Mouse (Mus musculus) liver, embryonic 12.5 days (tissue): Measurements from ENCODE around the gene Igsf3. TPM values are rescaled to one million over a fixed set of nuclear protein-coding genes. Genes with fewer than 3 reads are reported as not detected.

ENCODE experiments used
- ATAC-seq: fragments of 200-750 bp; cut with Nextera tagmentation; 2 replicates; pipeline ENCODE4 v1.8.0; 2017; ENCODE audit warnings: moderate number of reproducible peaks, mild to moderate bottlenecking, moderate library complexity
- H3K27ac ChIP-seq: fragments of 300-500 bp; sonication (generic); 2 replicates; pipeline ENCODE4 v1.5.1; 2016; ENCODE audit warnings: mild to moderate bottlenecking
- H3K27me3 ChIP-seq: fragments of 300-500 bp; sonication (generic); replicated peaks from 2 replicates; pipeline ENCODE4 v1.6.1; 2016; ENCODE audit warnings: mild to moderate bottlenecking, moderate library complexity
- H3K36me3 ChIP-seq: fragments of 300-500 bp; sonication (generic); 2 replicates; pipeline ENCODE4 v1.6.1; 2016; ENCODE audit warnings: mild to moderate bottlenecking, moderate library complexity
- H3K4me1 ChIP-seq: fragments of 300-500 bp; sonication (generic); 2 replicates; pipeline ENCODE4 v1.6.1; 2016
- H3K4me2 ChIP-seq: fragments of 300-500 bp; sonication (generic); 2 replicates; pipeline ENCODE4 v1.6.1; 2016; ENCODE audit warnings: mild to moderate bottlenecking, moderate library complexity
- H3K4me3 ChIP-seq: fragments of 300-500 bp; sonication (generic); 2 replicates; pipeline ENCODE4 v1.5.1; 2016; ENCODE audit warnings: mild to moderate bottlenecking, moderate library complexity
- H3K9ac ChIP-seq: fragments of 300-500 bp; sonication (generic); 2 replicates; pipeline ENCODE4 v1.6.1; 2016; ENCODE audit warnings: mild to moderate bottlenecking, moderate library complexity
- H3K9me3 ChIP-seq: fragments of 300-500 bp; sonication (generic); replicated peaks from 2 replicates; pipeline ENCODE4 v1.6.1; 2016; ENCODE audit warnings: mild to moderate bottlenecking, moderate library complexity
- WGBS: fragments of 180-500 bp; shearing (Covaris S2); methylation state at CpG from one replicate; pipeline ENCODE4 v1.1.7; 2016; ENCODE audit not compliant: insufficient replicate concordance; 5-methylcytosine and 5-hydroxymethylcytosine counted together
- polyA plus RNA-seq: library from polyadenylated mRNA; unstranded; fragments of >200 nt; fragmentation: Nextera tagmentation; extraction: Ambion mirVana; gene quantifications from 2 replicates; pipeline ENCODE4 v1.2.1, GENCODE M21; 2016

The Igsf3 gene
- polyA plus RNA-seq, 1 experiment from 2014 or later: 10.3 TPM

DNA sequence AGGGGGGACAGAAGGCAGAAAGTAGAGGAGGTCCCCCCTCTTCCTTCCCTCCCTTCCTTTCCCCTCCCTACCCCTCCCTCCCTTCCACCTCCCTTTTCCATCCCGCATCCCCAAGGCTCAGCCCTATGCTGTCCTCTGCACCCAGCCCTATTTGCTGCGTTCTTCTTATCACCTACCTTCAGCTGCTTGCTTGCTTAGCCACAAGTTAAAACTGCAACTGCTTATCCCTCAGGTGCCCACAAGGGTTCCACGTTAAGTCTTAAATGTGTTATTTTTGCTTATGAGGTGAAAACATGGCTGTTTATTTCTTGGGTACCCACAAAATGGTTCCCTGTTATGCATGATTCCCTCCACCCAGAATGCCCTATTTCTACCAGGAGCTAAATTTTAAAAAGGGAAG, 86.6 kb downstream of the Igsf3 start:
- Histone ChIP-seq H3K27ac (peak overlapping the region; percentile 71), H3K36me3 (peaks cover 21% of the 10 kb centered on the region), H3K4me2 (peak overlapping the region; percentile 34), H3K4me3 (no peak overlapping the region), H3K9me3 (no peaks in the 10 kb centered on the region), H3K27me3 (no peaks in the 10 kb centered on the region), H3K4me1 (peaks cover 24% of the 10 kb centered on the region), H3K9ac (0 out of 2 replicates have a peak overlapping the region, but pooled peaks have one; percentile 36)
- WGBS: 31% methylated on average over 3 of the region's 3 CpGs
- ATAC-seq: peak; percentile 95

DNA sequence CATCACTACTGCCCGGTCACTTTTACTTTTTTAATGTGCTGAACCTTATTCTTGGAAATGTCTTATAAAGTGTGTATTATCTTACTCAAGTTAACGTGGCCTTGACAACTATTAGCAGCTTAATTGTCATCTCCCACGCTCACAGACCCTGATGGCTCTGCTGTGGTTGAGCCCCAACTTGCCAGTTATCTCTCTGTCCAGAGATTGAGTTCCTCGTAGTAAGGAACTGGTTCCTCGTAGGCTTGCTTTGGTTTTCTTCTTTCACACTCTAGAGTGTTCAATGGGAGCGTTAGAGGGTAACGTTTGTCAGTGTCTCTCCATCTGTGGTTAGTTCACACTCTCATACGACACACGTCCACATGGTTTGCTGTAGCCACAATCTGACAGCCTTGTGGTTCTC, 92.8 kb downstream of the Igsf3 start:
- WGBS: 26% methylated on average over 9 of the region's 9 CpGs
- Histone ChIP-seq H3K36me3 (no peaks in the 10 kb centered on the region), H3K9me3 (no peaks in the 10 kb centered on the region)

DNA sequence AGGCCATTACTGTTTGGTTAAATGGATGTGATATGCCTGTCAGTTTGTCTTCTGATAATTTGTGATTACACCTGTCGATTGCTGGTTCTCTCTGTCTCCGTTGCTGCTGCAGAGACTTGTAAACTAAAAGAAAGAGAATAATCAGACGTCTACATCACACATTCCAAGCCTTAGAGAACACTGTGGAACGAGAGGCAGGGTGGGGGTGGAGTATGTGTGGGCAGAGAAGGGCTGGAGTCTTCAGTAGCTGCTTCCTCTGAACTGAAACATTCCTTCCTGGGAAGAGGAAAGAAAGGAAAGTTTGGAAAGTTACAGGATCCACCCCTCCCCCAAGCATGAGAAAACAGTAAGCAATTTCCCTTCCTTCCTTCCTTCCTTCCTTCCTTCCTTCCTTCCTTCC, 95.0 kb downstream of the Igsf3 start:
- Histone ChIP-seq H3K27ac (no peak overlapping the region), H3K4me3 (no peak overlapping the region), H3K9me3 (no peaks in the 10 kb centered on the region), H3K4me1 (no peaks in the 10 kb centered on the region), H3K27me3 (0 out of 2 replicates have a peak, but pooled peaks cover 5% of the 10 kb centered on the region), H3K36me3 (no peaks in the 10 kb centered on the region), H3K9ac (no peak overlapping the region), H3K4me2 (no peak overlapping the region)
- WGBS: 36% methylated on average over 4 of the region's 4 CpGs
- ATAC-seq: no peak

More for the DNA sequence above, 92.8 kb downstream of the Igsf3 start:
- H3K4me3 ChIP-seq: no peak overlapping the region
- H3K27ac ChIP-seq: no peak overlapping the region
- ATAC-seq: 0 out of 2 replicates have a peak, but pooled peaks have one; percentile 35
- 0 out of 2 replicates have a peak, but pooled peaks cover 5% of the 10 kb centered on the region for H3K27me3 ChIP-seq
- no peak overlapping the region for H3K4me2 ChIP-seq
- peaks cover under 1% of the 10 kb centered on the region; the same call in 1 of the 2 replicates for H3K4me1 ChIP-seq
- no peak overlapping the region for H3K9ac ChIP-seq

- Histone ChIP-seq H3K27me3 (0 out of 2 replicates have a peak, but pooled peaks cover 4% of the 10 kb centered on the region), H3K9ac (no peak overlapping the region), H3K27ac (no peak overlapping the region), H3K36me3 (no peaks in the 10 kb centered on the region), H3K9me3 (no peaks in the 10 kb centered on the region), H3K4me2 (no peak overlapping the region), H3K4me3 (no peak overlapping the region), H3K4me1 (no peaks in the 10 kb centered on the region)
- no peak for ATAC-seq
- 75% methylated on average over 6 of the region's 6 CpGs for WGBS
Measured at GRCm38 (mm10) chr3:101481951-101482350, 105.1 kb downstream of the Igsf3 start.

GRCm38 (mm10) chr3:101483256-101483983, 106.5 kb downstream of the Igsf3 start:
- ATAC-seq: no peak
- no peak overlapping the region for H3K4me3 ChIP-seq

GRCm38 (mm10) chr3:101486054-101486765, 109.3 kb downstream of the Igsf3 start:
- Histone ChIP-seq H3K4me3 (no peak overlapping the region), H3K36me3 (no peaks in the 10 kb centered on the region), H3K27me3 (0 out of 2 replicates have a peak, but pooled peaks cover 4% of the 10 kb centered on the region), H3K27ac (no peak overlapping the region), H3K4me1 (no peaks in the 10 kb centered on the region), H3K9ac (no peak overlapping the region), H3K4me2 (no peak overlapping the region), H3K9me3 (no peaks in the 10 kb centered on the region)
- 45% methylated on average over 4 of the region's 4 CpGs for WGBS
- ATAC-seq: no peak

More at GRCm38 (mm10) chr3:101483256-101483983, 106.5 kb downstream of the Igsf3 start:
- Histone ChIP-seq H3K27me3 (0 out of 2 replicates have a peak, but pooled peaks cover 4% of the 10 kb centered on the region), H3K27ac (no peak overlapping the region), H3K9ac (no peak overlapping the region), H3K36me3 (no peaks in the 10 kb centered on the region), H3K4me2 (no peak overlapping the region), H3K4me1 (no peaks in the 10 kb centered on the region), H3K9me3 (no peaks in the 10 kb centered on the region)
- WGBS: 46% methylated on average over 3 of the region's 3 CpGs

- no peaks in the 10 kb centered on the region for H3K36me3 ChIP-seq
- 70% methylated on average over 5 of the region's 5 CpGs for WGBS
- no peaks in the 10 kb centered on the region for H3K9me3 ChIP-seq
- no peak overlapping the region for H3K27ac ChIP-seq
- no peaks in the 10 kb centered on the region for H3K27me3 ChIP-seq
- H3K4me1 ChIP-seq: no peaks in the 10 kb centered on the region
- ATAC-seq: no peak
- no peak overlapping the region for H3K9ac ChIP-seq
- H3K4me2 ChIP-seq: no peak overlapping the region
- H3K4me3 ChIP-seq: no peak overlapping the region
Measured at GRCm38 (mm10) chr3:101487436-101487835, 110.6 kb downstream of the Igsf3 start.

- H3K4me2 ChIP-seq: no peak overlapping the region
- 56% methylated on average over 7 of the region's 7 CpGs for WGBS
- H3K9ac ChIP-seq: no peak overlapping the region
- no peak overlapping the region for H3K4me3 ChIP-seq
- ATAC-seq: no peak
- H3K27me3 ChIP-seq: no peaks in the 10 kb centered on the region
- H3K36me3 ChIP-seq: no peaks in the 10 kb centered on the region
- H3K27ac ChIP-seq: no peak overlapping the region
- no peaks in the 10 kb centered on the region for H3K9me3 ChIP-seq
- no peaks in the 10 kb centered on the region for H3K4me1 ChIP-seq
Measured at GRCm38 (mm10) chr3:101488204-101488603, 111.3 kb downstream of the Igsf3 start.

GRCm38 (mm10) chr3:101490515-101490914, 113.6 kb downstream of the Igsf3 start:
- Histone ChIP-seq H3K36me3 (no peaks in the 10 kb centered on the region), H3K27ac (no peak overlapping the region), H3K9ac (no peak overlapping the region), H3K4me2 (no peak overlapping the region), H3K4me1 (peaks cover 4% of the 10 kb centered on the region; the same call in 1 of the 2 replicates), H3K27me3 (no peaks in the 10 kb centered on the region), H3K4me3 (no peak overlapping the region), H3K9me3 (no peaks in the 10 kb centered on the region)
- WGBS: 83% methylated on average over 9 of the region's 9 CpGs
- no peak for ATAC-seq

GRCm38 (mm10) chr3:101492908-101493307, 116.0 kb downstream of the Igsf3 start:
- Histone ChIP-seq H3K4me1 (peaks cover 4% of the 10 kb centered on the region; the same call in 1 of the 2 replicates), H3K27ac (no peak overlapping the region)

DNA sequence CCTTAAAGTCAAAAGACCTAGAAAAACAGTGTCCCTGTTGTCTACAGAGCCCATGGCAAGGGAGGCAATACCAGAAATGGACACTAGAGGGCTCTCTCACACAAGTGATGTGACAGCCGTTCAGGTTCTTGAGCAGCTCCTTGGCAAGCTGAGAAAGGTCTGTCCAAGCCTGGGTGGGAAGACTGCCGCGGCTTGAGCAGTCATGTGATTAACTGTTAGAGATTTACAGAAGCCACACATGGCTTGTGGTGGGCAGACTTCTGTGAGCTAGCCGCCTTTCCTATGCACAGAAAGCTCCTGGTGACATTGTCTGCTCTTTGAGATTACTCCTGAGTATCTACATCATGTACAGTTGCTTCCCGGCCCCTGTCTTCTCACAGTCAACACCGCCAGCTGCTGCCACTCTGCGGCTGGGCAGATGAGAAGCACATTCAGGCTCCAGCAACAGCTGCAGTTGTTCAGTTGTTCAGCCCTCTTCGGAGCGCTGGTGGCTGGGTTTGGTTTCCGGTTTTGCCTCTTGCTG, 117.1 kb downstream of the Igsf3 start:
- Histone ChIP-seq H3K4me3 (no peak overlapping the region), H3K4me2 (no peak overlapping the region), H3K9me3 (no peaks in the 10 kb centered on the region), H3K4me1 (peaks cover 4% of the 10 kb centered on the region; the same call in 1 of the 2 replicates), H3K9ac (no peak overlapping the region), H3K27me3 (no peaks in the 10 kb centered on the region), H3K36me3 (no peaks in the 10 kb centered on the region), H3K27ac (no peak overlapping the region)
- 40% methylated on average over 10 of the region's 10 CpGs for WGBS
- ATAC-seq: no peak

More at GRCm38 (mm10) chr3:101492908-101493307, 116.0 kb downstream of the Igsf3 start:
- 52% methylated on average over 6 of the region's 6 CpGs for WGBS
- no peak for ATAC-seq
- no peak overlapping the region for H3K9ac ChIP-seq
- H3K27me3 ChIP-seq: no peaks in the 10 kb centered on the region
- no peaks in the 10 kb centered on the region for H3K36me3 ChIP-seq
- no peak overlapping the region for H3K4me3 ChIP-seq
- no peak overlapping the region for H3K4me2 ChIP-seq
- no peaks in the 10 kb centered on the region for H3K9me3 ChIP-seq
